Mouse (Mus musculus) testis, adult 2 months (tissue): ENCODE results near the gene Slc34a1.

Experiments used
- CTCF ChIP-seq: fragments of 200-500 bp; IDR thresholded peaks from 2 replicates; pipeline ENCODE4 v1.5.1; 2012; ENCODE audit warnings: low read depth, mild to moderate bottlenecking, inconsistent platforms, low read length, moderate library complexity; ENCODE audit not compliant: control insufficient read depth, insufficient read depth, insufficient replicate concordance
- POLR2A ChIP-seq: fragments of 200-500 bp; IDR thresholded peaks from 2 replicates; pipeline ENCODE4 v1.6.1; 2012; ENCODE audit warnings: low read depth, mild to moderate bottlenecking, inconsistent platforms, low read length, moderate library complexity; ENCODE audit not compliant: control insufficient read depth

DNA sequence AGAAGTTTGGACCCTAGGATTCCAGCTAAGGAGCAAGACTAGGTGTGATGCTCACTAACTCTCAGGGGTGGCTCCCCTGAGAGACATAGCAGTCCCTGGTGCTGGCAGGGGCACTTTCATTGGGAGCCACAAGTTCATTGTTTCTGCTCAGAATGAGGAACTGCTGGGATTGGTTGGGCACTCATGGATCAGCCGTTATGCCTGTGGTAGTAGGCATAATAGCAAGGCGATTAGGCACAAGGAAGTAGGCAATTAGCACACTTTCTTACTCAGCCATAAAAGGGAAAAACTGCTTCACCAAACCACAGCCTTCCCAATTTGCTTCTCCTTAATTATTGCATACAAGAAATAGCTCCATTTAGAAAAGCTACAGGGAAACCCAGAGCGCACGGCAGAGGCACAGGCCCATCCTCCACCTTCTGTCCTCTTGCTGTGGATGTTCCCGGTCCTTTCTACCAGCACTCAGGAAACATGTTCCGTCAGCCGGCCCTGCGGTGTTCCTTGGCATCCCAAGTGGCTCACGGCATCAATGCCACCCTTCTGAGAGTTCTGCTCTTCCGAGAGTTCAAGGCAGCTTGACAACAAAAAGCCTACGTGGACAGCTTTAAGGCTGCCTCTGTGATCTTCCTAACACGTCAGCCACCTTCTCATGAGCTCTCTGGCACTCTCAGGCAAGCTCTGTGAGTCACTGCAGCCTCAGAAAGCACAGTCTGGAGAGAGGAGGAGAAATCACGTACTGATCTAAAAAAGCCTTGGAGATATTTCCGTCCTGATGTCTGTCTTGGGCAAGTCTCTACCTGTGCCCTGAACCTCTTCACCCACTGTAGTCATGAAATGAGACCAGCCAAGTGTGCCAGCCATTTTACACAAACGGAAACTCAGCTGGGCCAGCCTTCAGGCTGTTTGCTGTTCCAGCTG is 6.2 kb downstream of the Slc34a1 start:
- TF ChIP-seq CTCF (no peak), POLR2A (no peak)
